Mouse (Mus musculus) heart, embryonic 12.5 days (tissue): ENCODE measurements around the gene Prrt1. TPM values are rescaled to one million over a fixed set of nuclear protein-coding genes. Genes with fewer than 3 reads are reported as not detected.
A peak's percentile ranks its signal among the peaks of the same experiment; 100 is the strongest.

Experiments used
- ATAC-seq: fragments of 200-750 bp; cut with Nextera tagmentation; 2 replicates; pipeline ENCODE4 v1.8.0; 2017; ENCODE audit warnings: moderate TSS enrichment, moderate library complexity; ENCODE audit not compliant: insufficient number of reproducible peaks, low FRiP score
- H3K27ac ChIP-seq: fragments of 300-500 bp; sonication (generic); 2 replicates; pipeline ENCODE4 v1.5.1; 2016; ENCODE audit warnings: mild to moderate bottlenecking, moderate library complexity; ENCODE audit not compliant: poor library complexity, severe bottlenecking
- H3K27me3 ChIP-seq: fragments of 300-500 bp; sonication (generic); replicated peaks from 2 replicates; pipeline ENCODE4 v1.6.1; 2016; ENCODE audit warnings: mild to moderate bottlenecking, moderate library complexity
- H3K36me3 ChIP-seq: fragments of 300-500 bp; sonication (generic); 2 replicates; pipeline ENCODE4 v1.6.1; 2016; ENCODE audit warnings: mild to moderate bottlenecking, moderate library complexity
- H3K4me1 ChIP-seq: fragments of 300-500 bp; sonication (generic); replicated peaks from 2 replicates; pipeline ENCODE4 v1.6.1; 2016; ENCODE audit warnings: mild to moderate bottlenecking
- H3K4me2 ChIP-seq: fragments of 300-500 bp; sonication (generic); 2 replicates; pipeline ENCODE4 v1.6.1; 2016; ENCODE audit warnings: mild to moderate bottlenecking, moderate library complexity
- H3K4me3 ChIP-seq: fragments of 300-500 bp; sonication (generic); 2 replicates; pipeline ENCODE4 v1.5.1; 2016; ENCODE audit warnings: mild to moderate bottlenecking
- H3K9ac ChIP-seq: fragments of 300-500 bp; sonication (generic); 2 replicates; pipeline ENCODE4 v1.6.1; 2016; ENCODE audit warnings: mild to moderate bottlenecking, moderate library complexity
- H3K9me3 ChIP-seq: fragments of 300-500 bp; sonication (generic); replicated peaks from 2 replicates; pipeline ENCODE4 v1.6.1; 2016; ENCODE audit warnings: mild to moderate bottlenecking, moderate library complexity
- WGBS: fragments of 180-500 bp; shearing (Covaris S2); methylation state at CpG from one replicate; pipeline ENCODE4 v1.1.7; 2016; 5-methylcytosine and 5-hydroxymethylcytosine counted together
- polyA plus RNA-seq: library from polyadenylated mRNA; unstranded; fragments of >200 nt; fragmentation: Nextera tagmentation; extraction: Ambion mirVana; gene quantifications from 2 replicates; pipeline ENCODE4 v1.2.1, GENCODE M21; 2016

The Prrt1 gene
- polyA plus RNA-seq, 1 experiment from 2014 or later = not detected

DNA sequence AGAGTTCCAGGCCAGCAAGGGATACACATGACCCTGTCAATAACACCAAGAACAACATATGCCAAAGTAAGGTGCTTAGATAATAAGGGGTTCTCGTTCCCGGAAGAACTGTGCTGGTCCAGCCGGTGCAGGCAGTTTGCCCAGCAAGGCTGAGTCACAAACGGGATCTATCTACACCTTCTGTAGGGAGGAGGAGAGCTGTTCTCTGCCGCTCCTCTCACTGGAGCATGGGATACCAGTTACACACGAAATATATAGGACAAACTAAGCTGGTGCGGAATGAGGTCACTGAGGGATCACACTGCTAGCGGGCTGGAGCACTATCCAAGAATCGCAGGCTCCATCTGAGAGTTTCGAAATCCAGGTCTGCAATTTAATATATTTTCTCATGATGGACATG lies 14.6 kb downstream of the Prrt1 start:
- H3K36me3 ChIP-seq = peaks cover 6% of the 10 kb centered on the region; the same call in 1 of the 2 replicates
- 78% methylated on average over 10 of the region's 10 CpGs for whole genome bisulfite sequencing
- ATAC-seq = no peak
- H3K4me3 ChIP-seq = no peak overlapping the region
- no peak overlapping the region for H3K9ac ChIP-seq
- H3K9me3 ChIP-seq = no peaks in the 10 kb centered on the region
- 0 out of 2 replicates have a peak overlapping the region, but pooled peaks have one; percentile 92 for H3K4me2 ChIP-seq
- H3K4me1 ChIP-seq = peaks cover 38% of the 10 kb centered on the region
- no peak overlapping the region for H3K27ac ChIP-seq
- no peaks in the 10 kb centered on the region for H3K27me3 ChIP-seq

DNA sequence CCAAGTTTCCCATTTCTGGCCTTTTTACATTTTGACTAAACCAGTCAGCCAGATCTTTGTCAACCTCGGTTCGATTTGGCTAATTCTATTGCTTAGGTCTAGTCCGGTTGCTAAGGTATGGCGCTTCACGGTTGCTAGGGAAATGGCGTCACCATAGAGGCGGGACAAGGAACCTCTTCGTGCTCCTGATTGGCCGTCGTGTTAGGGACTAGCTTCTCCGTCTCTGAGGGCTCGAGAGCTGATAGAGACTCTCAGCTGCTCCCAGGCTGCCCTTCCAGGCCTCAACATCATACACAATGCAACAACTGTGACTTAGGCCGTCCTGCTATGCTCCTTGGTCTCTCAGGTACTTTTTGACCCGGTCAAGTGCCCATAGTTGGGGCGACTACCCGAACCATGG lies 15.3 kb downstream of the Prrt1 start, which contains the start of gene Fkbpl:
Gene Fkbpl, plus strand, starts transcription at position 157 of the 400 bp plus-strand sequence.
- peak within 1 kb of the TSS; percentile 71 for H3K27ac ChIP-seq
- peaks cover 13% of the 10 kb centered on the region; the same call in 1 of the 2 replicates for H3K36me3 ChIP-seq
- H3K9ac ChIP-seq = peak within 1 kb of the TSS; percentile 78
- peak; percentile 78 for ATAC-seq
- peak within 1 kb of the TSS; percentile 69 for H3K4me3 ChIP-seq
- peak within 1 kb of the TSS; percentile 92 for H3K4me2 ChIP-seq
- H3K4me1 ChIP-seq = peaks cover 38% of the 10 kb centered on the region
- no peaks in the 10 kb centered on the region for H3K27me3 ChIP-seq
- H3K9me3 ChIP-seq = no peaks in the 10 kb centered on the region
- WGBS = 1% methylated on average over 16 of the region's 16 CpGs

DNA sequence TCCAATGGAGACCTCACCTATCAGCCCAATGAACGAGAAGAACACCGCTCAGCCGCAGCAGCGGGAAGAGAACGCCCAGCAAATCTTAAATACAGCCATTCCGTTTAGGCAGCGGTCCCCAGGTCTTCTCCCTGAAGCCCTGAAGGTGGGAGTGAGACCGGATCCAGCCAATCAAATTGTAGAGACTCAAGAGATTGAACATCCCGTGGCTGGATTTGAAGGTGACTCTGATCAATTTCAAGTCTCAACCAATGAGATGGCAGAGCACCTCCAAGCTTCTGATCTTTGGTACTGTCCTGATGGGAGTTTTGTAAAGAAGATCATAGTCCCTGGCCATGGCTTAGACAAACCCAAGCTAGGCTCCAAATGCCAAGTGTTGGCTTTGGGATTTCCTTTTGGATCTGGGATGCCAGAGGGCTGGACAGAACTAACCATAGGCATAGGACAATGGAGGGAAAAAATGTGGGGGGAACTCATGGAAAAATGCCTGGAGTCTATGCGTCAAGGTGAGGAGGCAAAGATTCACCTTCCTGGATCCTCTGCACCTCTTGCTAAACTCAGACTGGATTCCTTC lies 16.0 kb downstream of the Prrt1 start:
- H3K27me3 ChIP-seq = no peaks in the 10 kb centered on the region
- WGBS = 45% methylated on average over 10 of the region's 10 CpGs
- peak overlapping the region; percentile 71; the same call in 1 of the 2 replicates for H3K27ac ChIP-seq
- H3K9me3 ChIP-seq = no peaks in the 10 kb centered on the region
- H3K36me3 ChIP-seq = peaks cover 20% of the 10 kb centered on the region
- peak overlapping the region; percentile 69 for H3K4me3 ChIP-seq
- no peak for ATAC-seq
- H3K4me1 ChIP-seq = peaks cover 38% of the 10 kb centered on the region
- H3K4me2 ChIP-seq = peak overlapping the region; percentile 92
- H3K9ac ChIP-seq = peak overlapping the region; percentile 78

DNA sequence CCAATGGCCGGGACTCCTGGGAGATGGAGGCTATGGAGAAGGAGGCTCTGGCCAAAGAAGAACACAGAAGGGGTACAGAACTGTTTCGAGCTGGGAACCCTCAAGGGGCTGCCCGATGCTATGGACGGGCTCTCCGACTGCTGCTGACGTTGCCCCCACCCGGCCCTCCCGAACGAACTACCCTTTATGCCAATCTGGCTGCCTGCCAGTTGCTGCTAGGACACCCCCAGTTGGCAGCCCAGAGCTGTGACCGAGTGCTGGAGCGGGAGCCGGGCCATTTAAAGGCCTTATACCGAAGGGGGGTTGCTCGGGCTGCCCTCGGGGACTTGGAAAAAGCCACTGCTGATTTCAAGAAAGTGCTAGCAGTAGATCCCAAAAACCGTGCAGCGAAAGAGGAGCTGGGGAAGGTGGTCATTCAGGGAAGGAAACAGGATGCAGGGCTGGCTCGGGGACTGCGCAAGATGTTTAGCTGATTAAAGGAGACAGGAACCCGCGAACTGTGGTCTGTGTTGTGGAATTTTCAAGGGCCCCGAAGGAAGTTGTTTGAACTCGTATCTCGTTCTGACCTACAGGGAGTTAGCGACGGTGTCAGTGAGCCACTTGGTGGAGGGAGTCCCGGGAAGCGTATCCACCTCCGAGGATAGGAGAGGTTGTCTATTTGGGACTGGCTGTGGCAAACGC lies 16.6 kb downstream of the Prrt1 start:
- Histone ChIP-seq H3K27ac (0 out of 2 replicates have a peak overlapping the region, but pooled peaks have one; percentile 2), H3K4me3 (peak overlapping the region; percentile 96; the same call in 1 of the 2 replicates), H3K4me2 (peak overlapping the region; percentile 92), H3K4me1 (peaks cover 32% of the 10 kb centered on the region), H3K9me3 (no peaks in the 10 kb centered on the region), H3K27me3 (no peaks in the 10 kb centered on the region), H3K36me3 (peaks cover 27% of the 10 kb centered on the region), H3K9ac (no peak overlapping the region)
- 78% methylated on average over 30 of the region's 30 CpGs for WGBS
- no peak for ATAC-seq

DNA sequence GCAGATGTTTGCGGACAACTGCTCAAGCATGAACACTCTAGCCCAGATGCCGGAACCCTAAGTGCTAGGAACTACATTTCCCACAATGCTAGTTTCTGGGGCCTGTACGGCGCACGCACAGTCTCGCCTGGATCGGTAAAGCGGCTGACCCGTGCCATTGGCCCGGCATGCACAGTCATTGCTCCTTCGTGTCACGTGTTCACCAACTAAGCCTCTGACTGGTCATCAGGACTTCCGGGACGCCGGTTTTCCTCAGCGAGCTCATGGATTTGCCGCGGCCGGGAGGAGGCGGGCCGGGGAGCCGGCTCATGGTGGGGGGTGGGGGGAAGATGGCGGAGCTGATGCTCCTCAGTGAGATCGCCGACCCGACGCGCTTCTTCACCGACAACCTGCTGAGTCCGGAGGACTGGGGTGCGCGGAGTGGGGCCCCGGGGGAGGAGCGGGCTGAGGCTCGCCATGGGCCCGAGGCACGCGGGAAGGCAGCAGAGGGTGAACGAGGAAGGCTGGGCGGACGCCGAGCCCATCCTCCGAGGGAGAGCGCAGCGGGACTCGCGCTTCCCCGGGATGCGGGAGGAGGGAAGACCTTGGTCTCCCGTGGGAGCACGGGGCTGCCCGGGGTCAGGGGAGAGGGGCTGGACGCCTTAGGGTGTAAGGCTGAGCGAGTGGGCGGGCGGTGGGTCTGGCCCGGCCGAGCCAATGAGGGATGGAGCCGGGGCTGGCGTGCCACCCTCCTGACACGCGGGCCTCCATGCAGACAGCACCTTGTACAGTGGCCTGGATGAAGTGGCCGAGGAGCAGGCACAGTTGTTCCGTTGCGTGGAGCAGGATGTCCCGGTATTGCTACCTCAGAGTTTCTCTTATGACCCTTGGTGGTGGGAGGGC lies 17.8 kb downstream of the Prrt1 start, which contains the start of gene Atf6b:
Gene Atf6b, plus strand, starts transcription at position 241 of the 882 bp plus-strand sequence.
- H3K27ac ChIP-seq = peak within 1 kb of the TSS; percentile 35; the same call in 1 of the 2 replicates
- H3K4me1 ChIP-seq = peaks cover 26% of the 10 kb centered on the region
- peak within 1 kb of the TSS; percentile 96 for H3K4me3 ChIP-seq
- no peaks in the 10 kb centered on the region for H3K9me3 ChIP-seq
- peaks cover 39% of the 10 kb centered on the region for H3K36me3 ChIP-seq
- ATAC-seq = peak; percentile 97
- H3K9ac ChIP-seq = peak within 1 kb of the TSS; percentile 94
- under 1% methylated on average over 66 of the region's 66 CpGs for WGBS
- peak within 1 kb of the TSS; percentile 92 for H3K4me2 ChIP-seq
- no peaks in the 10 kb centered on the region for H3K27me3 ChIP-seq

DNA sequence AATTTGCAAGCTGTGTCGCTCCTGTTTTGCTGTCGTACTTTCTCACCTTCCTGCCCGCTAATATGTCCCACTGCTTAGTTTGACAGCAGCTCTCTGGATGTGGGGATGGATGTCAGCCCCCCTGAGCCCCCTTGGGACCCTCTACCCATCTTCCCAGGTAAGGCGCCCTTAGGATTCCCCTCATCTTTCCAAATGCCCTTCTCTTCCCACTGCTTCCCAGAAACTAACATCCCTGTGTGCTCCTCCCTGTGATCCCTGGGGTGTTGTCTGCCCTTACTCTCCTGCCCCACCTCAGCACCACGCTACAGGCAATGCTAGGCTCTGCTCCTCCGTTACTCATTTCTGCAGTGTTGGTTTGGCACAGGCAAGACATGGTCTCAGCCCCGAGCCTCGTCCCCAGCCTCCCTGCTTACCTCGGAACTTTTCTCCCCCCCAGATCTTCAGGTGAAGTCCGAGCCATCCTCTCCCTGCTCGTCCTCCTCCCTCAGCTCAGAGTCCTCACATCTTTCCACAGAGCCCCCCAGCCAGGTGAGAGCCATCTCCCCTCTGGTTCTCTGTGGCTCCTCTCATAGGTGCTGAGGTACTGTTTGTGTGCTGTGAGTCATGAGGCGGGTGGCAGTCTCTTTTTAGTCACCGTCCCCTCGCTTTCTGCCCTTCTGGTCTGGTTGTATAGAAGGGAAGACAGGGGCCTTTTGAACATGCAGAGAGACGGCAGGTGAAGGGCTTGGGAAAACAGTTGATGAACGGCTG lies 19.0 kb downstream of the Prrt1 start:
- Histone ChIP-seq H3K9me3 (no peaks in the 10 kb centered on the region), H3K27ac (no peak overlapping the region), H3K4me3 (peak overlapping the region; percentile 96; the same call in 1 of the 2 replicates), H3K9ac (0 out of 2 replicates have a peak overlapping the region, but pooled peaks have one; percentile 14), H3K4me2 (peak overlapping the region; percentile 92), H3K4me1 (peaks cover 26% of the 10 kb centered on the region), H3K36me3 (peaks cover 50% of the 10 kb centered on the region), H3K27me3 (no peaks in the 10 kb centered on the region)
- WGBS = 78% methylated on average over 16 of the region's 16 CpGs
- no peak for ATAC-seq

DNA sequence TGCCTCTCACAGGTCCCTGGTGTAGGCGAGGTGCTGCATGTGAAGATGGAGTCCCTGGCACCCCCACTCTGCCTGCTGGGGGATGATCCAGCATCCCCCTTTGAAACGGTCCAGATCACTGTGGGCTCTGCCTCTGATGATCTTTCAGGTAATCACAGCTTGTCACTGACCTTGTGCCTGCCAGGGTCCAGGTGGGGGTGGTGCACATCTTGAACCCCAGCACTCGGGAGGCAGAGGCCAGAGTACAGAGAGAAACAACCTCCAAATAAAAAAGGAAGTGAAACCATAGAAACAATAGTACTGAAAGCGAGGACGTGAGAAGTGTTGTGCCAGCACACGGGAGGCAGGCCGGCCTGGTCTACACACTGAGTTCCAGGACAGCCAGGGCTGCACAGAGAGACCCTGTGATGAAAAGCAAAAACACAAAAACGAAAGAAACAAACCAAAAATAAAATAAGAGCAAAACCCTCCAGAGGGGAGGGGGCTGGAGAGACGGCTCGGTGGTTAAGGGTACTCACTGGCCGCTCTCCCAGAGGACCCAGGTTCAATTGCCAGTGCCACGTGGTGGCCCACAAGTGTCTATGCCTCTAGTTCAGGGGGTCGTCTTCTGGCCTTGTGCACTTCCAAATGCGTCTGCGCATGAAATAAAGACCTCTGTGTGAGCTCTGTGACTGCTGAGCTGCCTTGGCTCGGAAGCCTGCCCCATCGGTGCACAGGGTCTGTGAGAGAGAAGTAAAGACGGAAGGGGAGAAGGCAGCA lies 20.0 kb downstream of the Prrt1 start:
- Histone ChIP-seq H3K36me3 (peaks cover 57% of the 10 kb centered on the region), H3K4me1 (peaks cover 27% of the 10 kb centered on the region), H3K4me3 (no peak overlapping the region), H3K9ac (no peak overlapping the region), H3K9me3 (no peaks in the 10 kb centered on the region), H3K4me2 (no peak overlapping the region), H3K27ac (no peak overlapping the region), H3K27me3 (no peaks in the 10 kb centered on the region)
- ATAC-seq = no peak
- 86% methylated on average over 18 of the region's 18 CpGs for WGBS

DNA sequence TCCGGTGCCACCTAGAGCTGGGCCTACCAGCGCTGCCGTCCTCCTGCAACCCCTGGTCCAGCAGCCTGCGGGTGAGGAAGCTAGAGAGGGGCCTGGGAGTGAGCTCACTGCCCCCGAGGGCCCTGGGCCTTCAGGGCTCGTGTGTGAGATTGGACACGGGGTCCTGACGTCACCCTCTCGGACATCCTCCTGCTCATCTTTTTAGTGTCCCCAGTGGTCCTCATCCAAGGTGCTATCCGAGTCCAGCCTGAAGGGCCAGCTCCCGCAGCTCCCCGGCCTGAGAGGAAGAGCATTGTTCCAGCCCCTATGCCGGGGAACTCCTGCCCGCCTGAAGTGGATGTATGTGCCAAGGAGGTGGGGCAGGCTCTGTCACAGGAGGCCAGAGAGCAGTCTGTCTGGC lies 21.4 kb downstream of the Prrt1 start:
- Histone ChIP-seq H3K27ac (no peak overlapping the region), H3K27me3 (no peaks in the 10 kb centered on the region), H3K4me1 (peaks cover 34% of the 10 kb centered on the region), H3K4me3 (no peak overlapping the region), H3K9ac (no peak overlapping the region), H3K9me3 (no peaks in the 10 kb centered on the region), H3K36me3 (peaks cover 59% of the 10 kb centered on the region), H3K4me2 (no peak overlapping the region)
- 89% methylated on average over 14 of the region's 14 CpGs for WGBS
- no peak for ATAC-seq

DNA sequence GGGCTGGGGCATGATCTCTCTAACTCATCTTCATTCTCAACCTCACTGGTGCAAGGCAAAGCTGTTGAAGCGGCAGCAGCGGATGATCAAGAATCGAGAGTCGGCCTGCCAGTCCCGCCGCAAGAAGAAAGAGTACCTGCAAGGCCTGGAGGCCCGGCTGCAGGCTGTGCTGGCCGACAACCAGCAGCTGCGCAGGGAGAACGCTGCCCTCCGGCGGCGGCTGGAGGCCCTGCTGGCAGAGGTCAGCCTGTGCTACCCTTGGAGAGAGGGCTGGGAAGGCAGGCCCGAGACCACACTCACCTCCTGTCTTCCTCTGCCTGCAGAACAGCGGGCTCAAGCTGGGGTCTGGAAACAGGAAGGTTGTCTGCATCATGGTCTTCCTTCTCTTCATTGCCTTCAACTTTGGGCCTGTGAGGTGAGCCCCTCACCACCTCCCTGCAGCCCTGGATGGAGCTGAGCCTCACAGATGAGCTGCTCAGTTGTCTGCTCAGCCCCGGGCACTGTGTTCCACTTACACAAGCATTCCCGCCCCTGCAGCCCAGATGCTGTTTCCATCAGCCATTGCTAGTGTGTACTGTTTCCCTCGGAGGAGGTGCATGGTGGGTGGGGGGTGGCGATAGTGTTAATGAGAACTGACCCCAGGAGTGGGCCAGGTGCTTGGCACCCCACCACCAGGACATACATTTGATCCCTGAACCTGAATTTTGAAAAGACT lies 22.3 kb downstream of the Prrt1 start:
- ATAC-seq = no peak
- peaks cover 56% of the 10 kb centered on the region for H3K36me3 ChIP-seq
- H3K9ac ChIP-seq = no peak overlapping the region
- WGBS = 49% methylated on average over 19 of the region's 19 CpGs
- H3K4me2 ChIP-seq = no peak overlapping the region
- H3K4me1 ChIP-seq = peaks cover 31% of the 10 kb centered on the region
- H3K27ac ChIP-seq = no peak overlapping the region
- H3K4me3 ChIP-seq = no peak overlapping the region
- no peaks in the 10 kb centered on the region for H3K9me3 ChIP-seq
- no peaks in the 10 kb centered on the region for H3K27me3 ChIP-seq
